Mouse (Mus musculus) hematopoietic stem cell, adult 5-6 weeks (primary cell): ENCODE data around the gene Nfkb1. TPM values are rescaled to one million over a fixed set of nuclear protein-coding genes. Genes with fewer than 3 reads are reported as not detected.
A peak's percentile ranks its signal among the peaks of the same experiment; 100 is the strongest.

Experiments
- ATAC-seq, 2 experiments: fragments of 125-278 bp in 1 of 2; replicated peaks in 1 of 2; 2 replicates each; pipeline ENCODE4 v1.8.0; 2016 to 2017; ENCODE audit warnings: inconsistent platforms in 2 of 2, mild to moderate bottlenecking in 2 of 2, moderate number of reproducible peaks in 2 of 2, low read depth in 1 of 2, moderate TSS enrichment in 1 of 2; ENCODE audit not compliant: low FRiP score in 2 of 2, poor library complexity in 2 of 2, severe bottlenecking in 2 of 2, insufficient read depth in 1 of 2, low TSS enrichment in 1 of 2
- total RNA-seq: library from RNA; stranded (forward); fragments of 172-1452, 232-1000 nt; gene quantifications from 2 replicates; pipeline ENCODE4 v1.2.3, GENCODE M21; 2017

Gene Nfkb1
- total RNA-seq, 1 experiment from 2014 or later, result 128 TPM

- peak in 1 of 2 experiments; percentile 49; a peak in 2 of 4 replicates for ATAC-seq
Measured at GRCm38 (mm10) chr3:135681272-135681783, 10.0 kb downstream of the Nfkb1 start.

DNA sequence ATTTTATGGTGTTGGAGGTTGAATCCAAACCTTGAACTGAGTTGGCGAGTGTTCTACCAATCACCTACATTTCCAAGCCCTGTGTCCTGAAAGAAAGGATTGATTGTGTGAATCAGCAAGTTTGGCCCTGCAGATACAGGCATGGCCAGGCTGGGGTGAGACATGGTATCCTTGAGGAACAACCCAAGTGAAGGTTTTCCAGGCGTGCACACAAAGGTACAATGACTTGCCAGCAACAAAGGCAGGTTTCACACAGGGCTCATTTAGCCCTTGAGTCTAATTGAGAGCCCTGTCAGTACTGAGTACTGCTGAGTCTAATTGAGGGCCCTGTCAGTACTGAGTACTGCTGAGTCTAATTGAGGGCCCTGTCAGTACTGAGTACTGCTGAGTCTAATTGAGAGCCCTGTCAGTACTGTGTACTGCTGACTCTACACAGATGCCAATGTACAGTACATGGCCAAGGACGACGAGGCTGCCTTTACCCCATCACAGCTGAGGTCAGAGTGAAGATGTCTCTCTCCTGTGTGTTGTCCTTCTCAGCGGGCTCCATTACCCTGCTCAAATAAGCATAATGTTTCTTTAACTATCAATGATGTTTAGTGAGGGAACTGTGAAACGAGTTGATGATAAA lies 11.0 kb downstream of the Nfkb1 start:
- peak in 1 of 2 experiments; percentile 23; a peak in 1 of 4 replicates for ATAC-seq

DNA sequence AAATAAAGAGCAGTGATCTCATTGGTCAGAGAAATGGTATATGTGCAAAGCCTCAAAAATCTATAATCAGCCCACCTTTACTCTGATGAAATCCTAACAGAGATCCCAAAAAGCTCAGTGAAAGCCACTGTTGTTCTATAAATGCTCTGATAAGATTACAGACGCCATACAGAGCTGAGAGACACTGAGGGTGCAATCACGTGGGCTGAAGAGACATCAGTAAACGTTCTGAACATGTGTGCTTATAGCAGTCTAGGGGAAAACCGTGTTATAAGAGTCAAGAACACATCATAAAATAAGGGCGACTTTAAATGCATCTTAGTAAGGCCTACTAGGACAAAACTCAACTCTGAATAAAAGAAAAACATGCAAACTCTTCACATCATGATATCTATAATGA lies 14.3 kb downstream of the Nfkb1 start:
- ATAC-seq, result no peak

DNA sequence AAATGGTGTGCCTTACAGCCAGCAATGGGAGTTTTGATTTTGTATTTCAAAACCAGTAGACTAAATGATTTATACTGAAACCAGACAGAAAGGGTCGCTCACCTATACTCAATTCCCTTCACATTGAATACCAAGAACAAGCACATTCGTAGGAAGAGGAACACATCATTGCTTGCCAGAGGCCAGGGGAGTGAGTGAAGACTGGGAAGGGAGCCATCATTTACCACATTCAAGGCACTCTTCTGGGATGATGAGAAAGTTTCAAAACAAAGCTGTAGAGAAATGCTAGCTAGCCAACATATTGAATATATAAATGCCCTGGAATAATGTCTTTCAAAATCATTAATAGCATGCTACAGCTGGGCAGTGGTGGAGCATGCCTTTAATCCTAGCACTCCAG lies 15.0 kb downstream of the Nfkb1 start:
- ATAC-seq, result no peak

DNA sequence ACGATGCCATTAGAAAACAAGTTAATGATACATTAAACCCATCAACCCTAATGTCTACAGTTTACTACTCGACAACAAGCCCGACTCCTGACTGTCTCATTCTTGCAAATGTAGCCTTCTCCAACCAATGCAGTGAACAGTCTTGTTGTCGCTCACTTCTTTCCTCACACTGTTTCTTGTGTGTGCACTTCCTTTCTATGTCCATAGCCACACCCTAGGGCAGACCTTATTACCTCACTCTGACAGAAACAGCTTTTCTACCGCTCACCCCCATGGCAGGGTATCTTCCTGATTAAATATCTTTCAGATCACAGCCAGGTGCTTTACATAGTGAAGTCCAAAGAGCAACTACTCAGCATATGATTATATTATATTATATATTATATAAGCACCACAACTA lies 15.9 kb downstream of the Nfkb1 start:
- no peak; a peak in 1 of 4 replicates for ATAC-seq

GRCm38 (mm10) chr3:135674716-135675392 lies 16.5 kb downstream of the Nfkb1 start:
- no peak for ATAC-seq

GRCm38 (mm10) chr3:135673695-135674094 lies 17.7 kb downstream of the Nfkb1 start:
- ATAC-seq, result no peak

GRCm38 (mm10) chr3:135673041-135673440 lies 18.3 kb downstream of the Nfkb1 start:
- ATAC-seq, result no peak

DNA sequence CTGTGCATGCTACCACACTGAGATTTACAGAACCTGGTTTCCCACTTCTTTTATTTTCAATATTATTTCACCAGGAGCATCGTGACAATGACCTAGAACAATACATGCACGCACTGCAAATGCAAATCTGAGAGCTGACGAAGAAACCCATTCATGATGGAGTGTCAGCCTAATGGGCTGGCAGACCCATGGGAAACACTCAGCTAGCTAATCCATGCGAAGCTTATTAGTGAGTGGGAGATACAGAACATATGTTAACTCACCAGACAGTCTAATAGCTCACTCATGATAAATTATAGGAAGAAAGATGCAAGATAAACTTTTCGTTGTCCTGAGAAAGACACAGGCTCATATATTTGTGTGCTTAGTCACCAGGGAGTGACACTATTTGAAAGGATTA lies 19.2 kb downstream of the Nfkb1 start:
- no peak for ATAC-seq

DNA sequence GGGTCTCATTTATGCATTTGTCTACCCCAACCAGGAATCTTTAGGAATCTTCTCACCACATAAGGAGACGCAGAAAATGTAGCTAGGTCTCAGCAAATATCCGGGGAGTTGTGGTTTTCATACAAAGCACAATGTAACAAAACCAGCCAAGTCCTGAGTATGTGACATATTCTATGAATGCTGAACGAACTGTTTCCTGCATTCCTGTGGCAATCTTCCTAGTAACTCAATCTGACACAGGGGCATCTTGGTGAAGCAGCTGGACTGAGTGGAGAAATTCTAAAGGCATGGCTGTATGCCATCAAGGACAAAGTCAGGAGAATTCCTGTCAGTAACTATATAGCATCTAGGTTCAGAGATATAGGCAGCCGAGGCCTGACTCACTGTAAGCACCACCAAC lies 20.5 kb downstream of the Nfkb1 start:
- no peak for ATAC-seq

DNA sequence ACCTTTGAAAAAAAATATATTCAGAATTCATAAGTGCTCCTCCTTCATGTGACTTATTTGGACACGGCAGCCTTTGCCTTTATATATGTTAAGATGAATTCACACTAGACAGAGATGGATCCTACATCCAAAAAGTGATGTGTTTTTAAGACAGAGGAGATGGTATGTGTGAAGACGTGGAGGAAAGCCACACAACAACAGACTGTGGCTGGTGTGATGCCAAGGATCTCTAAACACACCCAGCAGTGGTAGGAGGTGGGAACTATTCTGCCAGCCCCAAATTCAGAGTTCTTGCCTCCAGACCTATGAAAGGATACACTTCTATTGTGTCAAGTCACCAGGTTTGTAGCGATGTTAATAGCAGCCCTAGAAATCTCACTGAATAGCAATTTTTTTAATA lies 24.3 kb downstream of the Nfkb1 start:
- ATAC-seq, result no peak

GRCm38 (mm10) chr3:135665777-135666259 lies 25.5 kb downstream of the Nfkb1 start:
- ATAC-seq, result no peak

DNA sequence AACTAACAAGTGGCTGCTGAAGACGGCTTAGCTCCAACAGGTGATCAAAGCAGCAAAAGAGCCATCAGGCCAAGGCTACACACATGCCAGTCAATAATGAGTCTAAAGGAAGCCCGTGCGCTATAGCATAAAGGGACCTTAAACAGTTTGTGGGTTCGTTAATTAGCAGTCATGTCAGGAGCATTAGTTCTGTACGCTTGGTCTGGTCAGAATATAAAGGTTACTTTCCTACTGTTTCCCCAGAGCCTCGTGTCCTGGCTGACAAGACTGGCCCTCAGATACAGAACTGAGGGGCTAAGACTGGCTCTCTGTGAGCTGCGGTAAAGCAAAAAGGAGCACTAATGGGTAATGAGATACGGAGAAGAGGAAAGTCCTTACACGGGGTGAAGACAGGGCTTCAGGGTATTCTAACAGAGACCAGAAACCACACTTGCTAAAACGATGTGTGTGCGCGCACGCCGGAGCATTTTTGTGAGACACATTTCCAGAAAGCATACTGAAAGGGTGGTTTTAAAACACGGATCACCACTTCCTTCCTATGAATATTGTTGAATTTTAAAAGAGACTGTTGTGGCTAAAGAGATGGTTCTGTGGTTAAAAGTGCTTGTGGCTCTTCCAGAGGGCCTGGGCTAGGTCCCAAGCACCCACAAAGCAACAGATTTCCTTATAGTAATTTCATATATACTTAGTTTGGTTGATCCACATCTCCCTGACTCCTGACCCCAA lies 29.0 kb downstream of the Nfkb1 start:
- peak; percentile 52 to 55; a peak in 3 of 4 replicates for ATAC-seq

DNA sequence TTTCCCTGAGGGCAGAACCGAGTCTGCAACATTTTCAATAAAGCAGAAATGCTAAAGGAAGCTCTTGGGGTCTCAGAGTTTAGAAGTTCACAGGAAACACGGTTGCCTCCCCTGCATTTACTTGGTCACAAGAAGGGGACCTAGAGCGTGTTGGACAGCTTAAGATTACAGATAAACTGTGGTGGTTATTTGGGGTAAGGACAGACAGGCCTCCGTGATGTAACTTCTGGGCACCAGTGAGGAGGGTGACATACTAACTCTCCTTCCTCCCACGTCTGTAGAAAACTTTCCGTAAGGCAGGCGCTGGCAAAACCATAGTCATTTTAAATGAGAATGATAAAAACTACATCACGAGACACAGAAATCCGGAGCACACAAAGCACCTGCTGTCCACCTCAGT lies 29.6 kb downstream of the Nfkb1 start:
- ATAC-seq, result no peak

- no peak for ATAC-seq
Measured at GRCm38 (mm10) chr3:135658540-135659097, 32.7 kb downstream of the Nfkb1 start.

GRCm38 (mm10) chr3:135656156-135656555 lies 35.2 kb downstream of the Nfkb1 start:
- ATAC-seq, result no peak

DNA sequence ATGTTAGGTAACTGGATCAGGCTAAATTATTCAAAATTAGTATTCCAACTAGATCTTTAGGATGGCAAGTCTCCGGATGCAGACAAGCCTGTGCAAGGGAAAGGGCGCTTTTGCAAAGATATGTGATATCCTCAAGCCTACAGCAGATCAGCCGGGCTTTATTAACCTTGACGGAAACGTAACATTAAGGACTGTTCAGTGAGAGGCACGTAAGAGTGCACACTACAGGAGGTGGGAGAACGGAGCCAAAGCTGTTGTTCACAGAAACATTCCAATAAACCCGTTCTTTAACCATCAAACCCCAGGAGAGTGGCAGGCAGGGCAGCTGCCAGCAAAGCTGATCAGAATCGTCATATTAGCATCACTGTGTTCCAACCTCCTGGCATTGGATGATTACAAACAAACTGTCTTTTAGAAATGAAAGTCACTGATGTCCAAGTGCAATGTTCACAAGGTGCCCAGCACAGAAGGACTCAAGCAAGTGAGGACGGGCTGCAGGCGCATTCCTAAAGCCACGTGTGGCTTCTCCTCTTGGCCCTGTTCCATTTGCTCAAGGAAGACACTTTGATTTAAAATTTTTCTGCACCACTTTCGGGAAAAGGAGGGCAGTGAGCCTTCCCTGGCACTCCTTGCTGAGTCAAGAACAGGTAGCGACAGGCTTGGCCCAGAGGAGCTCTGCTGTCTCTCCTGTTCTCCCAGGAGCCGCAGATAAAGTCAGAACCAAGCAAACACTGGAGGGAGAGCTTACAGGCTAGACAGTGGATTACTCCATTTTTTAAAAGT lies 40.4 kb downstream of the Nfkb1 start:
- no peak for ATAC-seq
